Mouse (Mus musculus): ENCODE measurements around the gene Lhx6. TPM values are rescaled to one million over a fixed set of nuclear protein-coding genes. Genes with fewer than 3 reads are reported as not detected.

Lhx6 gene
- polyA plus RNA-seq, 1 experiment: 0.18 TPM

DNA sequence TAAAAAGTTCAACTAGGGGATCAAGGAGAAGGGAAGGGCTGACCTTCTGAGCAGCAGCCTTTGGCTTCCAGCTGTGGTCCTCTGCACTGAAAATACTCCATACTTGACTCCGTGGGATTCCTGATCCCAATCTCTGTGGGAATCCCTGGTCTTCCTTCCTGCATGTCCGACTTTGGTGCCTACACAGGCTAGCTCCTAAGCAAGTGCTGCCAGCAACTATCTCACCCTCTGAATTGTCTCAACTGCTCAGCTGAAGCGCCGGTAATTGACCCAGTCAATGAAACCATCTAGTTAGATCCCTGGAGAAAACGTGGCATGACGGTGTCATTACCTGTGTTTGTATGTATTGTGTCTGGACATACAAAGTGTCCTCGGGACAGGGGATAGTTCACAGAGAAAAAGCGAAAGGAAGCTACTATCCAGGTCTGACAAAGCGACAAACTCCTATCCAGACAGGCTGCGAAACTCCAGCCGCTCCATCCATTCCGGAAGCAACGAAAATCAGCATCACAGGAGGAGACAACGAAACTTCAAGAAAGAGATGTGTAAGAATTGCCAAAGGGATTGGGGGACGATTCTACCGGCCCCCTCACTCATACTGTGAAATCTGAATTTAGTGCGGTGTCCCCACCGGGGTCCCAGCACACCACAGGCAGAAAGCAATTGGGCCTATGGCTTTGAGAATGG lies 7.9 kb downstream of the Lhx6 start:
- TF ChIP-seq GATA1 (IDR thresholded peaks at IDR 0.05; ENCODE audit: borderline replicate concordance, low read length): no peak
- TF ChIP-seq FLI1 (IDR thresholded peaks at IDR 0.05; ENCODE audit: low read length): no peak
- H3K4me1 ChIP-seq: peaks cover 39% of the 10 kb centered on the region
- no peak overlapping the region for H3K4me3 ChIP-seq (replicated peaks)
- H3K27me3 ChIP-seq (replicated peaks): peaks cover 100% of the 10 kb centered on the region
- no peaks in the 10 kb centered on the region for H3K9me3 ChIP-seq
- no peaks in the 10 kb centered on the region for H3K36me3 ChIP-seq (replicated peaks; ENCODE audit: low read length)

- Histone ChIP-seq H3K27me3 (replicated peaks) (peaks cover 100% of the 10 kb centered on the region), H3K4me3 (replicated peaks) (peak overlapping the region; percentile 51)
- TF ChIP-seq GATA1 (IDR thresholded peaks at IDR 0.05; ENCODE audit: borderline replicate concordance, low read length) (no peak), FLI1 (IDR thresholded peaks at IDR 0.05; ENCODE audit: low read length) (no peak)
These were observed 11.2 kb downstream of the Lhx6 start for GRCm38 (mm10) chr2:36093914-36094475.

GRCm38 (mm10) chr2:36093301-36093700 lies 11.9 kb downstream of the Lhx6 start:
- Histone ChIP-seq H3K4me1 (peaks cover 54% of the 10 kb centered on the region), H3K9me3 (no peaks in the 10 kb centered on the region), H3K36me3 (replicated peaks; ENCODE audit: low read length) (no peaks in the 10 kb centered on the region), H3K27me3 (replicated peaks) (peaks cover 100% of the 10 kb centered on the region), H3K4me3 (replicated peaks) (no peak overlapping the region)
- TF ChIP-seq FLI1 (IDR thresholded peaks at IDR 0.05; ENCODE audit: low read length) (no peak), GATA1 (IDR thresholded peaks at IDR 0.05; ENCODE audit: borderline replicate concordance, low read length) (no peak)

More at GRCm38 (mm10) chr2:36093914-36094475, 11.2 kb downstream of the Lhx6 start:
- H3K9me3 ChIP-seq: no peaks in the 10 kb centered on the region
- H3K36me3 ChIP-seq (replicated peaks; ENCODE audit: low read length): no peaks in the 10 kb centered on the region
- H3K4me1 ChIP-seq: peaks cover 54% of the 10 kb centered on the region

DNA sequence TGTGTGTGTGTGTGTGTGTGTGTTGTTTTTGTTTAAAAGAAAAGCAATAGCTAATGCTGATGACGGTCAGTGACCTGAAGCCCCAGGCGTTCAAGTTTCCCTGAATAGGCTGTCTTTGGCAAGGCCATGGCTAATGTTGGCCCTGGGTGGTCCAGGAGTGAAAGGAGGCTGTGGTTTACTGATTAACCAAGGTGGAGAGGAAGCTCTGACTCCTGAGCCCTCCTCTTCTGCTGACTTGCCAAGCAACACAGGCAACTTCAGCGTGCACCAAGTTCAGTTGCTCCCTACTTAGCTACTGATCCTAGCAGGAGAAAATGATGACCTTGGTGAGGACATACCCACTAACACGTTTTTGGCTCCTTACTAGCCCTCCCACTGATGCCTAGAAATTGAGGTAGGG lies 12.5 kb downstream of the Lhx6 start:
- Histone ChIP-seq H3K36me3 (replicated peaks; ENCODE audit: low read length) (no peaks in the 10 kb centered on the region), H3K9me3 (no peaks in the 10 kb centered on the region), H3K4me1 (peaks cover 54% of the 10 kb centered on the region), H3K27me3 (replicated peaks) (peaks cover 99% of the 10 kb centered on the region), H3K4me3 (replicated peaks) (peak overlapping the region; percentile 44)
- TF ChIP-seq GATA1 (IDR thresholded peaks at IDR 0.05; ENCODE audit: borderline replicate concordance, low read length): no peak
- no peak for TF ChIP-seq FLI1 (IDR thresholded peaks at IDR 0.05; ENCODE audit: low read length)

DNA sequence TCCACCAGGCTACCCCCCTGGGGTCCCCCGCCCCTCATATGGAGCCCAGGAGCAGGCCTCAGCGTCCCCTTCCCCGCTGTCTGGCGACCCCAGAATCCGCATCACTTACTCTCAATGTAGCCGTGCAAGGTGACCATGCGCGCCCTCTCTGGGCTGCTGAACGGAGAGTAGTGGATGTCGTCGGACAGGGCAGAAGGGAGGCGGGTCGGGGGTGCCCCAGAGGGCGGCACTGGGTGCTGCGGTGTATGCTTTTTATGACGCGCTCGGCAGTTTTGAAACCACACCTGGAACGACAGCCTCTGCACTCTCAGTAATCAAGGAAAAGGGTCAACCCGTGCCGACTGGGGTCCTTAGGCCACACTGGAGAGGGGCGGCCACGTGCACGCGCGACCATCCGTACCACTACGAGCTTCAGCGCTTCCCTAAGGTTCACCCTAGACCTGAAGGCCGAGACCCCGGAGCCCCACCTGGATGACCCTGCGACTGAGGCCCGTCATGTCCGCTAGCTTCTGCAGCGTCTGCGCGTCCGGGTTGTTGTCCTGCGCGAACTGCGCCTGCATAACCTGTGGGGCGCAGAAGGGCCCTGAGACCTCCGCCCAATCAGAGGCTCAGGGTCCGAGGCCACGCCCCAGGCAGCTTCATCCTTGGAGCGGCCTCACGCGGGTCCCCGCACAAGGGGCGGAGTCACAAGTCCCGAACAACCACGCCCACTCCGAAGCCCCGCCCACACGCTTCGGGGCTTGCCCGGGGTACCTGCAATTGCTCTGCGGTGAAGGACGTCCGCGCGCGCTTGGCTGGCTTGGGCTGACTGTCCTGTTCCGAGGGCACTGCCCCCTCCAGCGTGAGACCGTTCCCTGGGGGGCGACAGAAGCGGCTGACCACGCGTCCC lies 14.1 kb downstream of the Lhx6 start:
- Histone ChIP-seq H3K27me3 (replicated peaks) (peaks cover 99% of the 10 kb centered on the region), H3K4me1 (peaks cover 46% of the 10 kb centered on the region), H3K36me3 (replicated peaks; ENCODE audit: low read length) (no peaks in the 10 kb centered on the region), H3K4me3 (replicated peaks) (peak overlapping the region; percentile 92), H3K9me3 (no peaks in the 10 kb centered on the region)
- TF ChIP-seq GATA1 (IDR thresholded peaks at IDR 0.05; ENCODE audit: borderline replicate concordance, low read length) (no peak), FLI1 (IDR thresholded peaks at IDR 0.05; ENCODE audit: low read length) (no peak)

GRCm38 (mm10) chr2:36089190-36089589 lies 16.0 kb downstream of the Lhx6 start:
- H3K36me3 ChIP-seq (replicated peaks; ENCODE audit: low read length): no peaks in the 10 kb centered on the region
- peaks cover 99% of the 10 kb centered on the region for H3K27me3 ChIP-seq (replicated peaks)
- TF ChIP-seq GATA1 (IDR thresholded peaks at IDR 0.05; ENCODE audit: borderline replicate concordance, low read length) (no peak), FLI1 (IDR thresholded peaks at IDR 0.05; ENCODE audit: low read length) (no peak)
- peaks cover 39% of the 10 kb centered on the region for H3K4me1 ChIP-seq
- H3K4me3 ChIP-seq (replicated peaks): no peak overlapping the region
- H3K9me3 ChIP-seq: no peaks in the 10 kb centered on the region

DNA sequence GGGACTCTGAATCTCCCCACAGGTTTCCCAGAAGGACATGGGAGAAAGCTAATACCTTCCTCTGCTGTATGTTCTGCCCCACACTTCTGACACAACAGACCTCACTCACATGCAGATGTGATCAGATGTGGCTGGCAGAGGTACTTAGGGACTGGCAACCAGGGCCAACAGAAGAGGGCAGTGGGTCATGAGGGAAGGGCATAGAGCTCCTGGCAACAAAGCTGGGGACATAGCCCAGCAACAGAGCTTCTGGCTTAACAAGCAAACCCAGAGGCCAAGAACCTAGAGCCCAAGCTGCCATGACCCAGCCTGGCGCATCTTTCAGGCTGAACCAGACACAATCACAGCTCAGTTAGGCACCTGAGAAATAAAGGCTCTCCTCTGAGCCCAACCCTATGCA lies 20.2 kb downstream of the Lhx6 start:
- Histone ChIP-seq H3K27me3 (replicated peaks) (peaks cover 95% of the 10 kb centered on the region), H3K4me1 (no peaks in the 10 kb centered on the region; the same call in 1 of the 2 replicates), H3K4me3 (replicated peaks) (no peak overlapping the region), H3K36me3 (replicated peaks; ENCODE audit: low read length) (no peaks in the 10 kb centered on the region), H3K9me3 (no peaks in the 10 kb centered on the region)
- TF ChIP-seq GATA1 (IDR thresholded peaks at IDR 0.05; ENCODE audit: borderline replicate concordance, low read length) (no peak), FLI1 (IDR thresholded peaks at IDR 0.05; ENCODE audit: low read length) (no peak)

DNA sequence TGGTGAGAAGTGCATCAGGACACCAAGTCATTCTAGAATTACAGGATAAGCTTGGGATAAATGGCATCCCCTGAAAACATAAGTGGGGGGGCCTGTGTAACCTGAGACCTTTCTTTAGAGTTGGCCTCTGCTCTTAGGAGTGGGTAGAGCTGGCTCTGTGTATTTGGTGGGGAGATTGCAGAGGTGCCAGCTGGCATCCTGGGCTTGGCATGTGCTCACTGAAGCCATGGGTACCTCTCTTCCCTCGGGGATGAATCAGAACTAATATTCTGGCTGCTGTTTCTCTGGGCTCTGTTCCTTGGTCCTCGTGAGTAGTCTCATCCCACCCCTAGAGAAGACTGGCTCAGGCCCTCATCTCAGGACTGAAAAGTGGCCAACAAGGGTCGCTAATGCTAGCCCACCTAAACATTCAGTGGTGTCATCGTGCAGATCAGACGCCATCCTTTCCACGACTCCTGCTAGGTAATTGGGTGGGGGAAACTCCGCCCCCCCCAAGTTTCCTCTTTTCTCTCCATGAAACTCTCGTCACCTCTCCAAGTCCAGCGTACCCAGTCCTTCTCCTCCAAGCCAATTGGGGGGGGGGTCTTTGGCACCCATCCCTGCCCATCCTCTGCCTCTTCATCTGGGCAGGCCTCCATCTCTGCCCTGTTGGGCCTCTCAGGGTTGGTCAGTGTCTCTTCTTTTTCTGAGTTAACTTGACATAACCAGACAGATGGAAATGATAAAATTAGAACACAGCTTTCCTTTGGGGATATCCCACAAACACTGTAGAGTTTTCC lies 22.2 kb downstream of the Lhx6 start:
- H3K27me3 ChIP-seq (replicated peaks): peaks cover 94% of the 10 kb centered on the region
- no peaks in the 10 kb centered on the region for H3K36me3 ChIP-seq (replicated peaks; ENCODE audit: low read length)
- no peak for TF ChIP-seq GATA1 (IDR thresholded peaks at IDR 0.05; ENCODE audit: borderline replicate concordance, low read length)
- TF ChIP-seq FLI1 (IDR thresholded peaks at IDR 0.05; ENCODE audit: low read length): no peak
- H3K4me1 ChIP-seq: no peaks in the 10 kb centered on the region
- H3K9me3 ChIP-seq: no peaks in the 10 kb centered on the region
- H3K4me3 ChIP-seq (replicated peaks): no peak overlapping the region

- no peaks in the 10 kb centered on the region; the same call in 1 of the 2 replicates for H3K4me1 ChIP-seq
- no peaks in the 10 kb centered on the region for H3K36me3 ChIP-seq (replicated peaks; ENCODE audit: low read length)
- no peak overlapping the region for H3K4me3 ChIP-seq (replicated peaks)
- peaks cover 95% of the 10 kb centered on the region for H3K27me3 ChIP-seq (replicated peaks)
- TF ChIP-seq FLI1 (IDR thresholded peaks at IDR 0.05; ENCODE audit: low read length) (no peak), GATA1 (IDR thresholded peaks at IDR 0.05; ENCODE audit: borderline replicate concordance, low read length) (no peak)
- no peaks in the 10 kb centered on the region for H3K9me3 ChIP-seq
These were observed 23.8 kb downstream of the Lhx6 start for GRCm38 (mm10) chr2:36081446-36081845.
